Mouse (Mus musculus) fat pad, adult 2 months (tissue): Measurements from ENCODE around the gene Pspc1.
"Not testable (repeated sequence)": the region's sequence is repeated elsewhere in the genome, so short reads cannot be mapped to it uniquely, and the experiment has no call there.

Source experiments
- DNase-seq: peaks from one replicate; pipeline ENCODE4 v3.0.0-alpha.2; 2011; ENCODE audit warnings: low read depth, low spot score; ENCODE audit errors: extremely low read depth

Pspc1 gene

GRCm38 (mm10) chr14:56778200-56778932 lies at the start of gene Pspc1:
Gene Pspc1 (minus strand): TSS chr14:56778316.
- peak; percentile 39 for DNase-seq

- DNase-seq: no peak
Observed at GRCm38 (mm10) chr14:56824562-56824961, 46.4 kb upstream of the Pspc1 start.

- DNase-seq: no peak
Observed at GRCm38 (mm10) chr14:56817616-56818015, 39.5 kb upstream of the Pspc1 start.

GRCm38 (mm10) chr14:56817131-56817530 lies 39.0 kb upstream of the Pspc1 start:
- no peak for DNase-seq

- no peak for DNase-seq
Observed at GRCm38 (mm10) chr14:56816541-56816940, 38.4 kb upstream of the Pspc1 start.

GRCm38 (mm10) chr14:56812520-56813036 lies 34.5 kb upstream of the Pspc1 start:
- DNase-seq: peak; percentile 46

- DNase-seq: not testable (repeated sequence)
Observed at GRCm38 (mm10) chr14:56811701-56812339, 33.7 kb upstream of the Pspc1 start, which contains the start of gene Zmym5. Gene Zmym5 (minus strand): TSS chr14:56811716.

GRCm38 (mm10) chr14:56810781-56811690 lies 32.9 kb upstream of the Pspc1 start:
- DNase-seq: not testable (repeated sequence)

GRCm38 (mm10) chr14:56793243-56793642 lies 15.1 kb upstream of the Pspc1 start:
- DNase-seq: no peak

GRCm38 (mm10) chr14:56784575-56784974 lies 6.5 kb upstream of the Pspc1 start:
- DNase-seq: no peak

- DNase-seq: no peak
Observed at GRCm38 (mm10) chr14:56778933-56779300, 801 bp upstream of the Pspc1 start.

- DNase-seq: no peak
Observed at GRCm38 (mm10) chr14:56777360-56778136, 568 bp downstream of the Pspc1 start.

- no peak for DNase-seq
Observed at GRCm38 (mm10) chr14:56776571-56777238, 1.4 kb downstream of the Pspc1 start.

- DNase-seq: no peak
Observed at GRCm38 (mm10) chr14:56775416-56775815, 2.7 kb downstream of the Pspc1 start.

GRCm38 (mm10) chr14:56766438-56766837 lies 11.7 kb downstream of the Pspc1 start:
- DNase-seq: not testable (repeated sequence)

GRCm38 (mm10) chr14:56765117-56765516 lies 13.0 kb downstream of the Pspc1 start:
- not testable (repeated sequence) for DNase-seq

GRCm38 (mm10) chr14:56751282-56751681 lies 26.8 kb downstream of the Pspc1 start:
- DNase-seq: no peak

- DNase-seq: no peak
Observed at GRCm38 (mm10) chr14:56740175-56740574, 37.9 kb downstream of the Pspc1 start.

- DNase-seq: no peak
Observed at GRCm38 (mm10) chr14:56726493-56726892, 51.6 kb downstream of the Pspc1 start.

GRCm38 (mm10) chr14:56705687-56706086 lies 72.4 kb downstream of the Pspc1 start:
- no peak for DNase-seq
